Mouse (Mus musculus): ENCODE measurements around the gene Erc2. TPM values are rescaled to one million over a fixed set of nuclear protein-coding genes. Genes with fewer than 3 reads are reported as not detected.

Gene Erc2
- total and polyA plus RNA-seq, 2 experiments from 2014 or later: 0.11 to 1.7 TPM

- Histone ChIP-seq H3K4me2 (ENCODE audit: low read depth, low read length) (no peak overlapping the region), H3K27ac (ENCODE audit: low read depth) (no peak overlapping the region), H3K27me3 (ENCODE audit: control insufficient read depth, insufficient read depth, low read length) (no peaks in the 10 kb centered on the region; the same call in 1 of the 2 replicates), H3K36me3 (replicated peaks; ENCODE audit: control insufficient read depth, insufficient read depth, low read length) (no peaks in the 10 kb centered on the region), H3K9ac (replicated peaks; ENCODE audit: low read depth, low read length) (no peak overlapping the region), H3K4me1 (ENCODE audit: control insufficient read depth, insufficient read depth) (no peaks in the 10 kb centered on the region), H3K9me3 (replicated peaks; ENCODE audit: control insufficient read depth, low read length) (no peaks in the 10 kb centered on the region), H3K4me3 (ENCODE audit: low read depth, low read length) (no peak overlapping the region)
- WGBS: 82% methylated on average over 4 of the region's 4 CpGs
- ATAC-seq (ENCODE audit: insufficient read depth, low read depth) (no peak), DNase-seq (ENCODE audit: low spot score) (no peak)
- no peak for TF ChIP-seq EP300 (IDR thresholded peaks at IDR 0.05; ENCODE audit: low read depth)
- TF ChIP-seq CTCF (IDR thresholded peaks at IDR 0.05; ENCODE audit: low read depth): no peak
Measured at GRCm38 (mm10) chr14:27832196-27832595, 210.0 kb downstream of the Erc2 start.

GRCm38 (mm10) chr14:27835351-27835750 lies 213.1 kb downstream of the Erc2 start:
- TF ChIP-seq CTCF (IDR thresholded peaks at IDR 0.05; ENCODE audit: low read depth): no peak
- TF ChIP-seq EP300 (IDR thresholded peaks at IDR 0.05; ENCODE audit: low read depth): no peak
- no peaks in the 10 kb centered on the region; the same call in 1 of the 2 replicates for H3K27me3 ChIP-seq (ENCODE audit: control insufficient read depth, insufficient read depth, low read length)
- no peaks in the 10 kb centered on the region for H3K4me1 ChIP-seq (ENCODE audit: control insufficient read depth, insufficient read depth)
- 81% methylated on average over 1 of the region's 1 CpGs for WGBS
- DNase-seq (ENCODE audit: low spot score) (no peak), ATAC-seq (ENCODE audit: insufficient read depth, low read depth) (no peak)
- no peak overlapping the region for H3K4me2 ChIP-seq (ENCODE audit: low read depth, low read length)
- no peak overlapping the region for H3K9ac ChIP-seq (replicated peaks; ENCODE audit: low read depth, low read length)
- H3K36me3 ChIP-seq (replicated peaks; ENCODE audit: control insufficient read depth, insufficient read depth, low read length): no peaks in the 10 kb centered on the region
- no peaks in the 10 kb centered on the region for H3K9me3 ChIP-seq (replicated peaks; ENCODE audit: control insufficient read depth, low read length)
- H3K27ac ChIP-seq (ENCODE audit: low read depth): no peak overlapping the region
- H3K4me3 ChIP-seq (ENCODE audit: low read depth, low read length): no peak overlapping the region

- DNase-seq (ENCODE audit: low spot score): no peak
- Histone ChIP-seq H3K4me1 (ENCODE audit: control insufficient read depth, insufficient read depth) (no peaks in the 10 kb centered on the region), H3K27me3 (ENCODE audit: control insufficient read depth, insufficient read depth, low read length) (no peaks in the 10 kb centered on the region; the same call in 1 of the 2 replicates), H3K9ac (replicated peaks; ENCODE audit: low read depth, low read length) (no peak overlapping the region), H3K4me2 (ENCODE audit: low read depth, low read length) (no peak overlapping the region), H3K27ac (ENCODE audit: low read depth) (no peak overlapping the region), H3K36me3 (replicated peaks; ENCODE audit: control insufficient read depth, insufficient read depth, low read length) (no peaks in the 10 kb centered on the region), H3K4me3 (ENCODE audit: low read depth, low read length) (no peak overlapping the region), H3K9me3 (replicated peaks; ENCODE audit: control insufficient read depth, low read length) (no peaks in the 10 kb centered on the region)
- no peak for TF ChIP-seq EP300 (IDR thresholded peaks at IDR 0.05; ENCODE audit: low read depth)
- TF ChIP-seq CTCF (IDR thresholded peaks at IDR 0.05; ENCODE audit: low read depth): no peak
- ATAC-seq (ENCODE audit: insufficient read depth, low read depth): no peak
- WGBS: 65% methylated on average over 6 of the region's 6 CpGs
Measured at GRCm38 (mm10) chr14:27837601-27838105, 215.4 kb downstream of the Erc2 start.

- no peak overlapping the region for H3K27ac ChIP-seq (ENCODE audit: low read depth)
- no peak for TF ChIP-seq EP300 (IDR thresholded peaks at IDR 0.05; ENCODE audit: low read depth)
- no peak for TF ChIP-seq CTCF (IDR thresholded peaks at IDR 0.05; ENCODE audit: low read depth)
- DNase-seq (ENCODE audit: low spot score) (no peak), ATAC-seq (ENCODE audit: insufficient read depth, low read depth) (no peak)
- WGBS: 68% methylated on average over 1 of the region's 1 CpGs
- no peak overlapping the region for H3K9ac ChIP-seq (replicated peaks; ENCODE audit: low read depth, low read length)
- no peaks in the 10 kb centered on the region for H3K9me3 ChIP-seq (replicated peaks; ENCODE audit: control insufficient read depth, low read length)
- no peaks in the 10 kb centered on the region for H3K4me1 ChIP-seq (ENCODE audit: control insufficient read depth, insufficient read depth)
- no peak overlapping the region for H3K4me2 ChIP-seq (ENCODE audit: low read depth, low read length)
- H3K36me3 ChIP-seq (replicated peaks; ENCODE audit: control insufficient read depth, insufficient read depth, low read length): no peaks in the 10 kb centered on the region
- H3K27me3 ChIP-seq (ENCODE audit: control insufficient read depth, insufficient read depth, low read length): no peaks in the 10 kb centered on the region
- H3K4me3 ChIP-seq (ENCODE audit: low read depth, low read length): no peak overlapping the region
Measured at GRCm38 (mm10) chr14:27840120-27840519, 217.9 kb downstream of the Erc2 start.

GRCm38 (mm10) chr14:27846875-27847274 lies 224.6 kb downstream of the Erc2 start:
- no peaks in the 10 kb centered on the region for H3K9me3 ChIP-seq (replicated peaks; ENCODE audit: control insufficient read depth, low read length)
- TF ChIP-seq CTCF (IDR thresholded peaks at IDR 0.05; ENCODE audit: low read depth) (no peak), EP300 (IDR thresholded peaks at IDR 0.05; ENCODE audit: low read depth) (no peak)

GRCm38 (mm10) chr14:27847291-27847690 lies 225.1 kb downstream of the Erc2 start:
- WGBS: 73% methylated on average over 3 of the region's 3 CpGs
- TF ChIP-seq CTCF (IDR thresholded peaks at IDR 0.05; ENCODE audit: low read depth): no peak
- Histone ChIP-seq H3K4me3 (ENCODE audit: low read depth, low read length) (no peak overlapping the region), H3K9me3 (replicated peaks; ENCODE audit: control insufficient read depth, low read length) (no peaks in the 10 kb centered on the region), H3K4me1 (ENCODE audit: control insufficient read depth, insufficient read depth) (no peaks in the 10 kb centered on the region), H3K9ac (replicated peaks; ENCODE audit: low read depth, low read length) (no peak overlapping the region), H3K27ac (ENCODE audit: low read depth) (no peak overlapping the region), H3K27me3 (ENCODE audit: control insufficient read depth, insufficient read depth, low read length) (no peaks in the 10 kb centered on the region), H3K4me2 (ENCODE audit: low read depth, low read length) (no peak overlapping the region), H3K36me3 (replicated peaks; ENCODE audit: control insufficient read depth, insufficient read depth, low read length) (no peaks in the 10 kb centered on the region)
- DNase-seq (ENCODE audit: low spot score) (no peak), ATAC-seq (ENCODE audit: insufficient read depth, low read depth) (no peak)

More at GRCm38 (mm10) chr14:27846875-27847274, 224.6 kb downstream of the Erc2 start:
- no peaks in the 10 kb centered on the region for H3K36me3 ChIP-seq (replicated peaks; ENCODE audit: control insufficient read depth, insufficient read depth, low read length)
- H3K27ac ChIP-seq (ENCODE audit: low read depth): no peak overlapping the region
- no peak for DNase-seq (ENCODE audit: low spot score)
- no peaks in the 10 kb centered on the region for H3K4me1 ChIP-seq (ENCODE audit: control insufficient read depth, insufficient read depth)
- no peak overlapping the region for H3K9ac ChIP-seq (replicated peaks; ENCODE audit: low read depth, low read length)
- WGBS: 57% methylated on average over 2 of the region's 2 CpGs
- no peak overlapping the region for H3K4me3 ChIP-seq (ENCODE audit: low read depth, low read length)
- no peaks in the 10 kb centered on the region for H3K27me3 ChIP-seq (ENCODE audit: control insufficient read depth, insufficient read depth, low read length)
- H3K4me2 ChIP-seq (ENCODE audit: low read depth, low read length): no peak overlapping the region
- ATAC-seq (ENCODE audit: insufficient read depth, low read depth): no peak
